Mouse (Mus musculus): ENCODE measurements at regions not wholly inside any gene's neighbourhood (a gene's known extent, or its start where the extent isn't known, plus 50 kb on each side); places are given as distances from the start of the nearest gene placed in this dataset.
"Not testable (repeated sequence)": the region's sequence is repeated elsewhere in the genome, so short reads cannot be mapped to it uniquely, and the experiment has no call there.

DNA sequence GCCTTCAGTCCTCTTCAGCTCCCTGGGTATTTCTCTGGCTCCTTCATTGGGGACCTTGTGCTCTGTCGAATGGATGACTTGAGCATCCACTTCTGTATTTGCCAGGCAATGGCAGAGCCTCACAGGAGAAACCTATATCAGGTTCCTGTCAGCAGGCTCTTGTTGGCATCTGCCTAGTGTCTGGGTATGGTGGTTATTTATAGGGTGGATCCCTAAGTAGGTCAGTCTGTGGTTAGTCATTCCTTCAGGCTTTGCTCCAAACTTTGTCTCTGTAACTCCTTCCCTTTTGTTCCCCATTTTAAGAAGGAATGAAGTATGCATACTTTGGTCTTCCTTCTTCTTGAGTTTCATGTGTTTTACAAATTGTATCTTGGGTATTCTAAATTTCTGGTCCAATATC lies 522.4 kb upstream of the St8sia4 start:
- not testable (repeated sequence) for H3K27me3 ChIP-seq (ENCODE audit: control insufficient read depth, insufficient read depth, low read length); H3K4me2 ChIP-seq (replicated peaks; ENCODE audit: low read depth, low read length); H3K4me3 ChIP-seq (ENCODE audit: low read depth, low read length); ATAC-seq (ENCODE audit: low FRiP score); H3K36me3 ChIP-seq (ENCODE audit: control insufficient read depth, insufficient read depth, low read length); H3K9me3 ChIP-seq (ENCODE audit: control insufficient read depth, low read length); H3K4me1 ChIP-seq (replicated peaks; ENCODE audit: control insufficient read depth, insufficient read depth, low read length); H3K9ac ChIP-seq (ENCODE audit: low read depth, low read length); DNase-seq (ENCODE audit: low spot score); H3K27ac ChIP-seq (ENCODE audit: low read depth, low read length)
- WGBS: 87% methylated on average over 1 of the region's 1 CpGs

DNA sequence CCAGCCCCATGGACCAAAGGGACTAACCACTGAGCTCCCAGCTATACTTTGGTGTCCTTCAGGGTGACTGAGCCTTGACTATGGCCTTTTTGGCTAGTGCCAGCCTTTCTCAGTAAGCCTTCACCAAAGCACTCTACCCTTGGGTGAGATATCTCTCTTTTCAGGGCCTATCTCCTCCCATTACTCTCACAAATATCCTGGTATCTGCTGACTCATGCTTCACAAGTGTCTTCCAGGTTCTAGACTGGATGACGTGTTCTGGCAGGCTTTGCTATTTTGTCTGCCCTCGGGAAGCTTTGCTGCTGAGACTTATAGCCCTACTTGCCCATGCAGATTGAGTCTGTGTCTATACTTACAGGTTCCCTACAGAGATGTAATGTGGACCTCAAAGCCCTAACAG lies 499.4 kb upstream of the St8sia4 start:
- Histone ChIP-seq H3K27ac (ENCODE audit: low read depth, low read length) (no peak overlapping the region), H3K4me2 (replicated peaks; ENCODE audit: low read depth, low read length) (no peak overlapping the region), H3K27me3 (ENCODE audit: control insufficient read depth, insufficient read depth, low read length) (no peaks in the 10 kb centered on the region), H3K9ac (ENCODE audit: low read depth, low read length) (no peak overlapping the region), H3K36me3 (ENCODE audit: control insufficient read depth, insufficient read depth, low read length) (no peaks in the 10 kb centered on the region), H3K9me3 (ENCODE audit: control insufficient read depth, low read length) (no peaks in the 10 kb centered on the region), H3K4me3 (ENCODE audit: low read depth, low read length) (no peak overlapping the region), H3K4me1 (replicated peaks; ENCODE audit: control insufficient read depth, insufficient read depth, low read length) (no peaks in the 10 kb centered on the region)
- WGBS: 83% methylated on average over 2 of the region's 2 CpGs
- DNase-seq (ENCODE audit: low spot score) (no peak), ATAC-seq (ENCODE audit: low FRiP score) (no peak)

GRCm38 (mm10) chr1:96155484-96155883 lies 488.1 kb upstream of the St8sia4 start:
- ATAC-seq (ENCODE audit: low FRiP score): no peak
- no peak overlapping the region for H3K9ac ChIP-seq (ENCODE audit: low read depth, low read length)
- H3K9me3 ChIP-seq (ENCODE audit: control insufficient read depth, low read length): no peaks in the 10 kb centered on the region
- no peaks in the 10 kb centered on the region for H3K4me1 ChIP-seq (replicated peaks; ENCODE audit: control insufficient read depth, insufficient read depth, low read length)
- H3K27me3 ChIP-seq (ENCODE audit: control insufficient read depth, insufficient read depth, low read length): no peaks in the 10 kb centered on the region
- no peak overlapping the region for H3K27ac ChIP-seq (ENCODE audit: low read depth, low read length)
- 95% methylated on average over 1 of the region's 1 CpGs for WGBS
- no peak overlapping the region for H3K4me2 ChIP-seq (replicated peaks; ENCODE audit: low read depth, low read length)
- no peaks in the 10 kb centered on the region for H3K36me3 ChIP-seq (ENCODE audit: control insufficient read depth, insufficient read depth, low read length)
- DNase-seq (ENCODE audit: low spot score): no peak
- no peak overlapping the region for H3K4me3 ChIP-seq (ENCODE audit: low read depth, low read length)

DNA sequence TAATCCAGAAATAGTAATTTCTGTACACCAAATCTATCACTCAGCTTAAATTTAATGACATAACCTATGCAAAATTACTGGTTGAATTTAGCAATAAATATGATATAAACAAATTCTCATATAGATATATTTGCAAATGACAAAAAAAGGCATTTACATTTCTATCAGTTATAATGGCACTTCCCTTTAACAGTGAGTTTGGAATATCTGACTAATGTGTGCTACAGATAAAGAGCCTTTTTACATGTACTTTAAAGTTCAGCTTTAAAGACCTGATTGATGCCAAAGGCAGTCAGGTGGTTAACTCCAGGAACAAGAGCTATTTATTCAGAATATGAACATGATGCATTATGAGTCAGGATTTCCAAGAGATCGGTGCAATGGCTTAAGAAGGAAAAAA lies 461.2 kb upstream of the St8sia4 start:
- Histone ChIP-seq H3K4me2 (replicated peaks; ENCODE audit: low read depth, low read length) (no peak overlapping the region), H3K4me1 (replicated peaks; ENCODE audit: control insufficient read depth, insufficient read depth, low read length) (no peaks in the 10 kb centered on the region), H3K9ac (ENCODE audit: low read depth, low read length) (no peak overlapping the region), H3K36me3 (ENCODE audit: control insufficient read depth, insufficient read depth, low read length) (no peaks in the 10 kb centered on the region), H3K27me3 (ENCODE audit: control insufficient read depth, insufficient read depth, low read length) (no peaks in the 10 kb centered on the region), H3K27ac (ENCODE audit: low read depth, low read length) (no peak overlapping the region), H3K4me3 (ENCODE audit: low read depth, low read length) (no peak overlapping the region), H3K9me3 (ENCODE audit: control insufficient read depth, low read length) (no peaks in the 10 kb centered on the region)
- DNase-seq (ENCODE audit: low spot score) (no peak), ATAC-seq (ENCODE audit: low FRiP score) (no peak)
- WGBS: 94% methylated on average over 1 of the region's 1 CpGs

DNA sequence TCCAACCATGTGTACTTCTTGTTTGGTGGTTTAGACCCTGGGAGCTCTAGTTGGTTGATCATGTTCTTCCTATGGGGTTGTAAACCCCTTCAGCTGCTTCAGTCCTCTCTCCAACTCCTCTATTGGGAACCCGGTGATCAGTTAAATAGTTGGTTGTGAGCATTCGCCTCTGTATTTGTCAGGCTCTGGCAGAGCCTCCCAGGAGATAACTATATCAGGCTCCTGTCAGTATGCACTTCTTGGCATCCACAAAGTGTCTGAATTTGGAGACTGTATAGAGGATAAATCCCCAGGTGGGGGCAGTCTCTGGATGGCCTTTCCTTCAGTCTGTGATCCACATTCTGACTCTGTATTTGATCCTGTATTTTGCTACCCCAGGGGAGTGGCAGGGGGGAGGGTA lies 440.6 kb upstream of the St8sia4 start:
- H3K4me1 ChIP-seq (replicated peaks; ENCODE audit: control insufficient read depth, insufficient read depth, low read length): no peaks in the 10 kb centered on the region
- ATAC-seq (ENCODE audit: low FRiP score): no peak
- H3K4me2 ChIP-seq (replicated peaks; ENCODE audit: low read depth, low read length): no peak overlapping the region
- no peak overlapping the region for H3K9ac ChIP-seq (ENCODE audit: low read depth, low read length)
- no peaks in the 10 kb centered on the region for H3K27me3 ChIP-seq (ENCODE audit: control insufficient read depth, insufficient read depth, low read length)
- H3K27ac ChIP-seq (ENCODE audit: low read depth, low read length): no peak overlapping the region
- no peaks in the 10 kb centered on the region for H3K36me3 ChIP-seq (ENCODE audit: control insufficient read depth, insufficient read depth, low read length)
- 88% methylated on average over 2 of the region's 2 CpGs for WGBS
- no peaks in the 10 kb centered on the region for H3K9me3 ChIP-seq (ENCODE audit: control insufficient read depth, low read length)
- no peak for DNase-seq (ENCODE audit: low spot score)
- no peak overlapping the region for H3K4me3 ChIP-seq (ENCODE audit: low read depth, low read length)

- H3K9ac ChIP-seq (ENCODE audit: low read depth, low read length): no peak overlapping the region
- no peaks in the 10 kb centered on the region for H3K36me3 ChIP-seq (ENCODE audit: control insufficient read depth, insufficient read depth, low read length)
- no peak overlapping the region for H3K4me3 ChIP-seq (ENCODE audit: low read depth, low read length)
- H3K4me2 ChIP-seq (replicated peaks; ENCODE audit: low read depth, low read length): no peak overlapping the region
- no peaks in the 10 kb centered on the region for H3K27me3 ChIP-seq (ENCODE audit: control insufficient read depth, insufficient read depth, low read length)
- ATAC-seq (ENCODE audit: low FRiP score) (no peak), DNase-seq (ENCODE audit: low spot score) (no peak)
- H3K9me3 ChIP-seq (ENCODE audit: control insufficient read depth, low read length): no peaks in the 10 kb centered on the region
- no peaks in the 10 kb centered on the region for H3K4me1 ChIP-seq (replicated peaks; ENCODE audit: control insufficient read depth, insufficient read depth, low read length)
- no peak overlapping the region for H3K27ac ChIP-seq (ENCODE audit: low read depth, low read length)
- 93% methylated on average over 1 of the region's 1 CpGs for WGBS
Observed at GRCm38 (mm10) chr1:96105392-96105791, 438.0 kb upstream of the St8sia4 start.

GRCm38 (mm10) chr1:96083575-96083974 lies 416.2 kb upstream of the St8sia4 start:
- H3K27ac ChIP-seq (ENCODE audit: low read depth, low read length): no peak overlapping the region
- H3K36me3 ChIP-seq (ENCODE audit: control insufficient read depth, insufficient read depth, low read length): no peaks in the 10 kb centered on the region
- H3K27me3 ChIP-seq (ENCODE audit: control insufficient read depth, insufficient read depth, low read length): no peaks in the 10 kb centered on the region
- ATAC-seq (ENCODE audit: low FRiP score): peak; percentile 73; the same call in 1 of the 2 replicates
- H3K4me1 ChIP-seq (replicated peaks; ENCODE audit: control insufficient read depth, insufficient read depth, low read length): no peaks in the 10 kb centered on the region
- H3K9ac ChIP-seq (ENCODE audit: low read depth, low read length): no peak overlapping the region
- 37% methylated on average over 2 of the region's 2 CpGs for WGBS
- DNase-seq (ENCODE audit: low spot score): peak; percentile 12
- H3K4me2 ChIP-seq (replicated peaks; ENCODE audit: low read depth, low read length): no peak overlapping the region
- H3K9me3 ChIP-seq (ENCODE audit: control insufficient read depth, low read length): no peaks in the 10 kb centered on the region
- no peak overlapping the region for H3K4me3 ChIP-seq (ENCODE audit: low read depth, low read length)

DNA sequence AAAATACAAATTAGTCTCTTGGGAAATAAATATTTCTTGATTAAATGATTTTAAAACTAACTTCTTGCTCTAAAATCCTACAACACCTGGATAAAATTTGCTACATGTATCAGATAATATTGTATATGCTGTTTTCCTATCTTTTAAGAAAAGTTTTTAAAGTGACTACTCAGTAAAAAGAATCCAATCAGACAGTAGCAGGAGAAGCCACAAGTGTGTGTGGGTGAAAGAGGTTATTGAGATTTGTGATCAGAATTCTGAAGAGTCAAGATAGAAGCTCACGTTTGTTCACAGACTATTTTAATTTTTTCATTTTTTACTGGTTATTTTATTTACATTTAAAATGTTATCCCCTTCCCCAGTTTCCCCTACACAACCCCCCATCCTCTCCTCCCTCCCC lies 407.3 kb upstream of the St8sia4 start:
- no peak for DNase-seq (ENCODE audit: low spot score)
- no peak overlapping the region for H3K4me3 ChIP-seq (ENCODE audit: low read depth, low read length)
- no peak overlapping the region for H3K9ac ChIP-seq (ENCODE audit: low read depth, low read length)
- H3K27me3 ChIP-seq (ENCODE audit: control insufficient read depth, insufficient read depth, low read length): no peaks in the 10 kb centered on the region
- H3K9me3 ChIP-seq (ENCODE audit: control insufficient read depth, low read length): no peaks in the 10 kb centered on the region
- no peak for ATAC-seq (ENCODE audit: low FRiP score)
- no peak overlapping the region for H3K4me2 ChIP-seq (replicated peaks; ENCODE audit: low read depth, low read length)
- H3K27ac ChIP-seq (ENCODE audit: low read depth, low read length): no peak overlapping the region
- 92% methylated on average over 1 of the region's 1 CpGs for WGBS
- no peaks in the 10 kb centered on the region for H3K4me1 ChIP-seq (replicated peaks; ENCODE audit: control insufficient read depth, insufficient read depth, low read length)
- no peaks in the 10 kb centered on the region for H3K36me3 ChIP-seq (ENCODE audit: control insufficient read depth, insufficient read depth, low read length)

DNA sequence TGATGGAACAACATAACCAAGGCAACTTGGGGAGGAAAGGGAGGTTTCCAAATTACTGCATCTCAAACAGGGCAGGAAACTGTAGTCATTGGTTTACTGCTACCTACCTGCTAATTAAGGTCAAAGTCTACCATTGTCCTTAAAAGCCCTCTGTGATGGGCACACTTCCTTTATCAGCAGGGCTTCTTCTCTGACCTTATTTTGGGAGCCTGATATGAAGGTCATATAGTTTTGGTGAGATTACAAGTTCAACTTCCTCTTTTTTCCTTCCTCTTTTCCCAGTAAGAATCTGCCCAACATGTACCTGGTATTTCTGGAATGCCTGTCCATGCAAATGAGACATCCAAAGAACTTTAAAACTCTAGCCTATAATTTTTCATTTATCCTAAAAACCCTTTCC lies 394.0 kb upstream of the St8sia4 start:
- no peak for ATAC-seq (ENCODE audit: low FRiP score)
- no peaks in the 10 kb centered on the region for H3K36me3 ChIP-seq (ENCODE audit: control insufficient read depth, insufficient read depth, low read length)
- DNase-seq (ENCODE audit: low spot score): no peak
- H3K4me2 ChIP-seq (replicated peaks; ENCODE audit: low read depth, low read length): no peak overlapping the region
- no peak overlapping the region for H3K9ac ChIP-seq (ENCODE audit: low read depth, low read length)
- H3K9me3 ChIP-seq (ENCODE audit: control insufficient read depth, low read length): no peaks in the 10 kb centered on the region
- no peaks in the 10 kb centered on the region for H3K4me1 ChIP-seq (replicated peaks; ENCODE audit: control insufficient read depth, insufficient read depth, low read length)
- H3K27me3 ChIP-seq (ENCODE audit: control insufficient read depth, insufficient read depth, low read length): no peaks in the 10 kb centered on the region
- no peak overlapping the region for H3K4me3 ChIP-seq (ENCODE audit: low read depth, low read length)
- H3K27ac ChIP-seq (ENCODE audit: low read depth, low read length): no peak overlapping the region
